Mouse (Mus musculus): ENCODE data around the gene Abca9. TPM values are rescaled to one million over a fixed set of nuclear protein-coding genes. Genes with fewer than 3 reads are reported as not detected.

The Abca9 gene
- polyA plus RNA-seq, 1 experiment from 2014 or later, result 0.52 TPM

DNA sequence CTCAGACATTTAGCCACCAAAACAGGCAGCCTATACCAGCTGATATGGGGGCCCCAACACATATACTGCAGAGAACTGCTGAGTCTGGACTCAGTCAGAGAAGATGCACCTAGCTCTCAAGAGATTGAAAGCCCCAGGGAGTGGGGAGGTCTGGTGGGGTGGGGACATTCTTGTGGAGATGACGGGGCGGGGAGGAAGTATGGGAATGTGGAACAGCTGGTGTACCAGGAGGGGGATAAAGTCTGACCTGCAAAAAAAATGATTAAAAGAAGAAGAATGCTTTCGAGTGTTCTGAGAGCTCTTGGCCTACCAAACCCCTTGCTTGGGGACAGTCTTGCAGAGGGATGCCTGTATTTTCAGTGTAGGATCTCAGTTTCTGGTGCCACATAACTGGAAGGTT, 114.3 kb downstream of the Abca9 start:
- Histone ChIP-seq H3K36me3 (no peaks in the 10 kb centered on the region), H3K4me3 (no peak overlapping the region), H3K27me3 (replicated peaks) (no peaks in the 10 kb centered on the region), H3K9me3 (replicated peaks) (no peaks in the 10 kb centered on the region), H3K4me2 (no peak overlapping the region), H3K27ac (no peak overlapping the region), H3K4me1 (no peaks in the 10 kb centered on the region), H3K9ac (no peak overlapping the region)
- 60% methylated on average over 3 of the region's 3 CpGs for WGBS (ENCODE audit: insufficient replicate concordance)
- no peak for ATAC-seq

Other genes with a start within 250 kb of the Abca9 start
- 5.2 TPM in 2 replicates for gene Abca8b, start 172.4 kb downstream of the Abca9 start, polyA plus RNA-seq (2016; fragmentation: Nextera tagmentation; extraction: Ambion mirVana)
- gene Abca8a, start 72.2 kb downstream of the Abca9 start, polyA plus RNA-seq (2016; fragmentation: Nextera tagmentation; extraction: Ambion mirVana), result 0.54 and 0.71 TPM in 2 replicates
- gene Abca6, start 83.6 kb upstream of the Abca9 start, polyA plus RNA-seq (2016; fragmentation: Nextera tagmentation; extraction: Ambion mirVana), result 3.3 TPM in 2 replicates
- gene Abca5, start 169.5 kb upstream of the Abca9 start, polyA plus RNA-seq (2016; fragmentation: Nextera tagmentation; extraction: Ambion mirVana), result 0.49 and 0.95 TPM in 2 replicates
- gene Map2k6, start 230.9 kb upstream of the Abca9 start, polyA plus RNA-seq (2016; fragmentation: Nextera tagmentation; extraction: Ambion mirVana), result 6.5 and 7.1 TPM in 2 replicates